Comparison of ENCODE assay signal across 17 mouse cellular contexts in genomic region chr2:18855246-18855645, GRCm38 (mm10).
"Had no signal": no experiment of that assay in that cellular context is flagged by ENCODE, and none has a peak within 500 bp of the region (broad histone marks: within the 10 kb centered on the region; RNA-seq: fewer than 3 reads in every experiment).

No protein-coding gene starts in this region.

- H3K27ac ChIP-seq: midbrain, embryonic 10.5 days; midbrain, embryonic 13.5 days; midbrain, embryonic 15.5 days; neural tube, embryonic 13.5 days; neural tube, embryonic 15.5 days had no signal

- ATAC-seq: midbrain, embryonic 13.5 days; midbrain, embryonic 15.5 days had no signal

- H3K36me3 ChIP-seq: midbrain, embryonic 13.5 days; midbrain, embryonic 15.5 days had no signal

- DNase-seq: lung, adult 18-20 months; lung, embryonic 14.5 days; lung, postnatal 10 days; lung, postnatal 4 days; right cerebral cortex, adult 18-20 months; right cerebral cortex, postnatal 25 days; right cerebral cortex, postnatal 4 days; spleen, adult 18-20 months; thymus, adult 18-20 months; thymus, postnatal 14 days; thymus, postnatal 36 days had no signal

- H3K9me3 ChIP-seq: midbrain, embryonic 10.5 days; midbrain, embryonic 13.5 days; midbrain, embryonic 15.5 days; neural tube, embryonic 13.5 days; neural tube, embryonic 15.5 days had no signal

- H3K4me2 ChIP-seq: lung, embryonic 14.5 days; midbrain, embryonic 13.5 days; midbrain, embryonic 15.5 days; neural tube, embryonic 13.5 days; neural tube, embryonic 15.5 days had no signal

- H3K27me3 ChIP-seq: midbrain, embryonic 15.5 days; neural tube, embryonic 13.5 days; neural tube, embryonic 15.5 days had no signal

- H3K4me3 ChIP-seq: midbrain, embryonic 10.5 days; midbrain, embryonic 13.5 days; midbrain, embryonic 15.5 days; myocyte; neural tube, embryonic 13.5 days; neural tube, embryonic 15.5 days had no signal

- H3K9ac ChIP-seq: lung, embryonic 14.5 days; midbrain, embryonic 13.5 days; midbrain, embryonic 15.5 days; neural tube, embryonic 13.5 days; neural tube, embryonic 15.5 days had no signal
